Mouse (Mus musculus) macrophage (primary cell): Measurements from ENCODE around the gene Metap2. TPM values are rescaled to one million over a fixed set of nuclear protein-coding genes. Genes with fewer than 3 reads are reported as not detected.

Experiments used
- H3K27ac ChIP-seq: fragments of 350-480 bp; formaldehyde crosslinking; 2 replicates; pipeline ENCODE4 v1.9.0; 2021
- H3K36me3 ChIP-seq: fragments of 350-480 bp; formaldehyde crosslinking; 2 replicates; pipeline ENCODE4 v1.9.0; 2021; ENCODE audit errors: inconsistent target
- H3K4me3 ChIP-seq: fragments of 350-480 bp; formaldehyde crosslinking; 2 replicates; pipeline ENCODE4 v1.9.0; 2021; ENCODE audit errors: inconsistent target
- H3K79me2 ChIP-seq: fragments of 350-480 bp; formaldehyde crosslinking; 2 replicates; pipeline ENCODE4 v1.9.0; 2021; ENCODE audit errors: inconsistent target
- WGBS: methylation state at CpG from one replicate; pipeline ENCODE4 v1.1.7; 2026; ENCODE audit warnings: inconsistent platforms; ENCODE audit not compliant: missing documents; 5-methylcytosine and 5-hydroxymethylcytosine counted together
- polyA plus RNA-seq: library from polyadenylated mRNA; stranded (reverse); fragments of 250-400 nt; gene quantifications from 3 replicates; pipeline ENCODE4 v1.2.4, GENCODE M21; 2018; ENCODE audit warnings: inconsistent platforms
- total RNA-seq, 78 experiments: library from RNA; depleted of rRNA; stranded (reverse); fragments of 250-400 nt; gene quantifications; 1 replicate in 9 of 78; 2 replicates in 24 of 78; 3 replicates in 43 of 78; 4 replicates in 2 of 78; pipeline ENCODE4 v1.2.4; 2018; ENCODE audit warnings: inconsistent platforms in 56 of 78

Gene Metap2
- total RNA-seq (2018; cell fraction: chromatin; rRNA removed) = 100 to 1,000 TPM in 4 of 26 experiments, 10 to 100 TPM in 22; 33.0 to 111 (median 80.5) TPM
- 100 to 1,000 TPM; 113 to 164 (median 130) TPM for total RNA-seq (2018; cell fraction: cytosol; rRNA removed)
- total RNA-seq (2018; cell fraction: nucleus; rRNA removed) = 100 to 1,000 TPM in 5 of 26 experiments, 10 to 100 TPM in 21; 43.4 to 154 (median 69.8) TPM
- polyA plus RNA-seq = 144 to 314 TPM (median 269 TPM) in 3 replicates

GRCm38 (mm10) chr10:93897043-93897646 lies at the start of gene Metap2:
Metap2 (minus strand) TSS chr10:93897093.
- Histone ChIP-seq H3K27ac (no peak within 1 kb of the TSS), H3K36me3 (no peaks in the 10 kb centered on the region), H3K4me3 (no peak within 1 kb of the TSS), H3K79me2 (no peaks in the 10 kb centered on the region)
- 78% methylated on average over 7 of the region's 7 CpGs for WGBS

GRCm38 (mm10) chr10:93945843-93946499 lies 49.1 kb upstream of the Metap2 start:
- no peaks in the 10 kb centered on the region for H3K36me3 ChIP-seq
- H3K27ac ChIP-seq = peak overlapping the region; percentile 5; the same call in 1 of the 2 replicates
- H3K79me2 ChIP-seq = no peaks in the 10 kb centered on the region
- 45% methylated on average over 9 of the region's 9 CpGs for WGBS
- H3K4me3 ChIP-seq = no peak overlapping the region

DNA sequence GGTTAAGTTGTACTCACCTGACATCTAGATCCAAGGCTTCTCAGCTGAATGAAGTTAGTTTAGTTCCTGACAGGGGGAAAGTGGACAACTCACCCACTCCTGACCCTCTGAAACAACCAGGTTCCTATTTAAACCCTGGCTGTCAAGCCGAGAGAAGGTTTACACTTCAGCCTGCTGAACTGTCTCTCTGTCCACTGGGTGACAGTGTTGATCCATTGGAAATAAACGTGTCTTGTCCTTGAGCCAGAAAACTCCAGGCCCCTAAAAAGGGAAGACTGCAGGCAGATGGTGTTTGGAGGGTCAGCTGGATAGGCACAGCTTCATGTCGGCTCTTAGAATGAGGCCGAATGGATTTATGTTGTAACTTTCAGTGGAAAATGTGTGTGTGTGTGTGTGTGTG lies 48.5 kb upstream of the Metap2 start:
- WGBS = 53% methylated on average over 4 of the region's 4 CpGs
- H3K27ac ChIP-seq = 0 out of 2 replicates have a peak overlapping the region, but pooled peaks have one; percentile 5
- H3K4me3 ChIP-seq = no peak overlapping the region
- H3K36me3 ChIP-seq = no peaks in the 10 kb centered on the region
- no peaks in the 10 kb centered on the region for H3K79me2 ChIP-seq

GRCm38 (mm10) chr10:93944241-93944640 lies 47.3 kb upstream of the Metap2 start:
- Histone ChIP-seq H3K4me3 (no peak overlapping the region), H3K36me3 (no peaks in the 10 kb centered on the region), H3K27ac (no peak overlapping the region), H3K79me2 (no peaks in the 10 kb centered on the region)
- WGBS = 45% methylated on average over 5 of the region's 5 CpGs

DNA sequence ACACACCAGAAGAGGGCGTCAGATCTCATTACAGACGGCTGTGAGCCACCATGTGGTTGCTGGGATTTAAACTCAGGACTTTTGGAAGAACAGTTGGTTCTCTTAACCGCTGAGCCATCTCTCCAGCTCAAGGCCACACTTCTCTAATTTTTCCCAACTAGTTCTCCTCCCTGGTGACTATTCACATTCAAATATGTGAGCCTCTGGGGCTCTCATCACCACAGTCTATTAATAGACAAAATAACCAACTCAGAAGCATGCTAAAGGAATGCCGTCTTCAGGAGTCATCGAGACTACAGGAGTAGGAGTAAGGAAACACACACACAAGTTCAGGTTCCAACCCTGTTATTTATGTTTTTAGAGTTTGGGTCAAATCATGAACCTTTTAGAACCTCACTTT lies 43.4 kb upstream of the Metap2 start:
- 83% methylated on average over 5 of the region's 5 CpGs for WGBS
- H3K4me3 ChIP-seq = no peak overlapping the region
- no peaks in the 10 kb centered on the region for H3K79me2 ChIP-seq
- H3K36me3 ChIP-seq = no peaks in the 10 kb centered on the region
- H3K27ac ChIP-seq = no peak overlapping the region

- Histone ChIP-seq H3K4me3 (no peak overlapping the region), H3K27ac (no peak overlapping the region), H3K36me3 (no peaks in the 10 kb centered on the region), H3K79me2 (no peaks in the 10 kb centered on the region)
- WGBS = 99% methylated on average over 8 of the region's 8 CpGs
Measured at GRCm38 (mm10) chr10:93939676-93940075, 42.8 kb upstream of the Metap2 start.

DNA sequence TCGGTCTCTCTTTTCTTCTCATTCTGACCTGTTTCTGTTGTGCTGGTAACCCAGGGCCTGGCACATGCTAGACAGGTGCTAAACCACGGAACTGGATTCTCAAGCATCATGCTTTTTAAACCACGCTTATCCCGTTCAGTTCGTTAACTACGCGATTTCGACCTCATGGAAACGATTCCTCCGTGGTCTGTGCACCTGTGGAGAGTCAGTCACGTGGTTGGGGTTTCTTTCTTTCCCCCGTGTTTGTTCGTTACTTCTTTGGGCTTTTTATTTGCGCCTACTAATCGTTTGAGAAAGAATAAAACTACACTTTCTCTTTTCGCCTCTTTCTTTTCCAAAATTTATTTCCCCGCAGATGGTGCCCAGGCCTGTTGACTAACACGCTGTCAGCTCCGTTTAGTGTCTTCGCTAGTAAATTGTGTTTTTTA lies 42.0 kb upstream of the Metap2 start:
- 84% methylated on average over 20 of the region's 20 CpGs for WGBS
- H3K79me2 ChIP-seq = no peaks in the 10 kb centered on the region
- H3K4me3 ChIP-seq = no peak overlapping the region
- no peaks in the 10 kb centered on the region for H3K36me3 ChIP-seq
- H3K27ac ChIP-seq = no peak overlapping the region

- H3K36me3 ChIP-seq = no peaks in the 10 kb centered on the region
- 71% methylated on average over 9 of the region's 9 CpGs for WGBS
- H3K27ac ChIP-seq = no peak overlapping the region
- H3K79me2 ChIP-seq = no peaks in the 10 kb centered on the region
- H3K4me3 ChIP-seq = no peak overlapping the region
Measured at GRCm38 (mm10) chr10:93933980-93934379, 37.1 kb upstream of the Metap2 start.

GRCm38 (mm10) chr10:93932861-93933260 lies 36.0 kb upstream of the Metap2 start:
- 82% methylated on average over 5 of the region's 5 CpGs for WGBS
- H3K4me3 ChIP-seq = no peak overlapping the region
- no peak overlapping the region for H3K27ac ChIP-seq
- no peaks in the 10 kb centered on the region for H3K36me3 ChIP-seq
- no peaks in the 10 kb centered on the region for H3K79me2 ChIP-seq

DNA sequence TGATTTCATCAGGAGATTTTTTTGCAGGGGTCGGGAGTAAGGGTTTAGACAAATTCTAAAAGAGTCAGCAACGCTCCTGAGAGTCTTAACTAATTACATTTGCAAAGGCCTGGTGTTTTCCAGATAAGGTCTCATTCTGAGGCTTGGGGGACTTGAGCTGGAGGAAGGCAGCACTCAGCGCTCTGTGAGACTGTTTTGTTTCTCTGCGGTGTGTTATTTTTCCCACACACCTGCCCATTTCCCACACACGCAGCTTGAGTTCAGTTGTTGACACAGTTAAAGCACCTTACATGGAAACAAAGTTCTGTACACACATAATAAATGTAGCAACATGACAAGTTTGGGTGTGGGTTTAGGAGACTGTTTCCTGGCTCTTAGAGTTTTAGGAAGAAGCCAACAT lies 35.1 kb upstream of the Metap2 start:
- Histone ChIP-seq H3K79me2 (no peaks in the 10 kb centered on the region), H3K27ac (no peak overlapping the region), H3K36me3 (no peaks in the 10 kb centered on the region), H3K4me3 (no peak overlapping the region)
- 82% methylated on average over 5 of the region's 5 CpGs for WGBS

GRCm38 (mm10) chr10:93931431-93931830 lies 34.5 kb upstream of the Metap2 start:
- 86% methylated on average over 9 of the region's 9 CpGs for WGBS
- Histone ChIP-seq H3K36me3 (no peaks in the 10 kb centered on the region), H3K27ac (no peak overlapping the region), H3K79me2 (no peaks in the 10 kb centered on the region), H3K4me3 (no peak overlapping the region)

DNA sequence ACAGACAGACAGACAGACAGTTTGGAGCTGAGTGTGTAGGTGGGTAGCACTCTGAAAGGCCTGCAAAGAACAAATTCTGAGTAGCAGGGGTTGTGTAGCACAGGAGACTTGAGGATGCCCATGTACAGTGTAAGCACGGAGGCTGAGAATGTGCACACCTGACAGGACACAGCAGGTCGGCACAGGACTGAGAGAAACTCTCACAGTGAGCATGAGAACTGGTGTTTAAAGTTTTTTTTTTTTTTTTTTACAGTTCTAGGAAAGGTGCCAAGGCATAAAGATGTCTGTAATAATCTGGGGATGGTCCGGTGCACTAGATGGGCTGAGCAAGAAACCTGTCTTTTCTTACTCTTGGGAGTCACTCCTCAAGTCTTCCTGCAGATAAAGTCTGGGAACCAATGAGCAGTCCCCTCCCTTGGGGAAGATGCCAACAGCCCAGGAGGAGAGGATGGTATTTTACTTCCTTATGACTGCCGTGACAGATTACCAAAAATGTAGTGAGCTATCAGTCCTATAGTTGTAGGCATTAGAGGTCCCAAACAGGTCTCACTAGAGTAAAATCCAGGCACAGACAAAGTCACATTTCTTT lies 33.4 kb upstream of the Metap2 start:
- WGBS = 66% methylated on average over 4 of the region's 4 CpGs
- H3K27ac ChIP-seq = no peak overlapping the region
- no peak overlapping the region for H3K4me3 ChIP-seq
- no peaks in the 10 kb centered on the region for H3K79me2 ChIP-seq
- H3K36me3 ChIP-seq = no peaks in the 10 kb centered on the region

DNA sequence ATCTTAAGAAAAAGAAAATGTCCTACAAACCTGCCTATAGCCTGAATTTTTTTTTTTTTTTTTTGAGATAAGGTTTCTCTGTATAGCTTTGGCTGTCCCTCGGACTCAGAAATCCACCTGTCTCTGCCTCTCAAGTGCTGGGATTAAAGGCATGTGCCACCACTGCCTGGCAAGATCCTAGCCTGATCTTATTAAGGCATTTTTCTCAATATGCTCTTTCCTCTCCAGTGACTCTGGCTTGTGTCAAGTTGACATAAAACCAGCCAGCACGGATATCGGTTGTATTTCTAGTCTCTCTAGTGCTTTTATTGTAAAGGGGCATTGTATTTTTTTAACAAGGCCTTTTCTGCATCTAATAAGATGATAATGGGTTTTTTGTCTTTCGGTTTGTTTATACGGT lies 27.8 kb upstream of the Metap2 start:
- Histone ChIP-seq H3K27ac (no peak overlapping the region), H3K4me3 (no peak overlapping the region), H3K36me3 (no peaks in the 10 kb centered on the region), H3K79me2 (no peaks in the 10 kb centered on the region)
- 93% methylated on average over 5 of the region's 5 CpGs for WGBS

DNA sequence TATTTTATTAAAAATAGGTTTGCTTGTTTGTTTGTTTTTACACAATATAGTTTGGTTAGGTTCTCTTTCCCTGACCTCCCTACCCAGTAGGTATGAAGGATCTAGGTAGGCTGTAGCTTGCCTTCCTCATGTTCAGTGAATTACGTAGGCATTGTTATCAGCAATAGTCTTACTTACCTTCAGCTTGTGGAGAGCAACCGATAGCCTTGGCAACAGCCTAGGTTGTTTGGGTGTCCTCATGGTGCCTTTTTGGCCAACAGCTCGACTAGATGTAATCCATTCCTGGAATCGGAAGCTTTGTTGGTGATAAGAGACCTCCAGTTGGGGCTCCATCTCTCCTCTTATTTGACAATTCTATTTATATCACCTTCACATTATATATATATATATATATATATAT lies 24.3 kb upstream of the Metap2 start:
- Histone ChIP-seq H3K79me2 (no peaks in the 10 kb centered on the region), H3K4me3 (no peak overlapping the region), H3K27ac (no peak overlapping the region), H3K36me3 (no peaks in the 10 kb centered on the region)
- 91% methylated on average over 4 of the region's 4 CpGs for WGBS

DNA sequence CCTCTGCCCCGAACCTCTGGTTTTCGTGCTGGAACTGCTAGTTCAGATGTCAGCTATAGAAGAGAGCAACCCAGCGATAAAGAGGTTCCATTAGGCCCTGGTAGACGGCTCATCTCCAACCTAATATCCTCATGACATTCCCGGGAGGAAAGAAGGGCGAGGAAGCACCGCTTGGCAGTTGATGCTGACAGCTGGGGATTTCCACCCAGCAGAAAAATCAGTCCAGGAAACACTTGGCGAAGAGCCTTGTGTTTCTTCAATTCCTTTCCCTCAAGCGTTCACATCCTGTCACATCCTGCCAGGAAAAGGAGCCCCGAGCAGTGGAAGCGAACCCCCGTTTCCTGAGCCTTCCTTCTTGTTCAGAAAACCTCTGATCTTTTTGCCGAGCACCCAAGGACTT lies 22.3 kb upstream of the Metap2 start:
- Histone ChIP-seq H3K27ac (no peak overlapping the region), H3K4me3 (no peak overlapping the region)
- WGBS = 45% methylated on average over 13 of the region's 13 CpGs

More for the DNA sequence above, 22.3 kb upstream of the Metap2 start:
- no peaks in the 10 kb centered on the region for H3K79me2 ChIP-seq
- no peaks in the 10 kb centered on the region for H3K36me3 ChIP-seq
